In genomic region chr17:62702020-62702814, GRCm38 (mm10) we compare ENCODE assay signal across 19 mouse cellular contexts.
DNase-seq lines count a peak whose midpoint lies in the region; ATAC-seq lines count a peak whose summit lies in the region.
"Had no signal": no experiment of that assay in that cellular context is flagged by ENCODE, and none has a peak within 500 bp of the region (broad histone marks: within the 10 kb centered on the region; RNA-seq: fewer than 3 reads in every experiment).

No protein-coding gene starts in this region.

- ATAC-seq in forebrain, embryonic 11.5 days (replicated peaks; ENCODE audit: low FRiP score): peak; percentile 68; the same call in 1 of the 2 replicates
- no peak for ATAC-seq in forebrain, embryonic 15.5 days (replicated peaks)
- ATAC-seq in intestine, embryonic 14.5 days (replicated peaks; ENCODE audit: low FRiP score, low TSS enrichment, low read depth): no peak
- no peak for ATAC-seq in intestine, embryonic 16.5 days
- peak; percentile 73 for ATAC-seq in limb, embryonic 12.5 days (ENCODE audit: insufficient number of reproducible peaks, insufficient read depth, low FRiP score, low TSS enrichment, low read depth)
- ATAC-seq in hindbrain, embryonic 11.5 days (ENCODE audit: low FRiP score): no peak
- ATAC-seq in midbrain, embryonic 16.5 days: no peak
- ATAC-seq: CD4-positive, CD25-positive, alpha-beta regulatory T cell, adult 4 months; hindbrain, embryonic 16.5 days had no signal

- H3K4me1 ChIP-seq in forebrain, embryonic 11.5 days (replicated peaks; ENCODE audit: control insufficient read depth, insufficient read depth, low read length): peaks cover 16% of the 10 kb centered on the region
- peaks cover 20% of the 10 kb centered on the region for H3K4me1 ChIP-seq in forebrain, embryonic 15.5 days
- no peaks in the 10 kb centered on the region; the same call in 1 of the 2 replicates for H3K4me1 ChIP-seq in intestine, embryonic 14.5 days (replicated peaks; ENCODE audit: control insufficient read depth, insufficient read depth, low read length)
- no peaks in the 10 kb centered on the region for H3K4me1 ChIP-seq in intestine, embryonic 16.5 days (ENCODE audit: control insufficient read depth, insufficient read depth, low read length)
- peaks cover 55% of the 10 kb centered on the region for H3K4me1 ChIP-seq in limb, embryonic 12.5 days (replicated peaks)
- no peaks in the 10 kb centered on the region for H3K4me1 ChIP-seq in hindbrain, embryonic 11.5 days (replicated peaks; ENCODE audit: control insufficient read depth, insufficient read depth, low read length)
- peaks cover 22% of the 10 kb centered on the region for H3K4me1 ChIP-seq in midbrain, embryonic 16.5 days (ENCODE audit: control insufficient read depth, insufficient read depth, low read length)

- no peak for DNase-seq in forebrain, embryonic 11.5 days (ENCODE audit: low spot score)
- peak; percentile 13 for DNase-seq in intestine, embryonic 14.5 days (ENCODE audit: low spot score)
- no peak for DNase-seq in hindbrain, embryonic 11.5 days (ENCODE audit: low spot score)
- no peak for DNase-seq in heart, postnatal 14 days
- DNase-seq: adrenal gland, postnatal 25 days; cerebellum, adult 9-11 months; gastrocnemius, postnatal 14 days; kidney, adult 18-20 months; kidney, postnatal 4 days; right cerebral cortex, postnatal 14 days had no signal

- no peak overlapping the region for H3K27ac ChIP-seq in forebrain, embryonic 11.5 days (ENCODE audit: low read depth, low read length)
- H3K27ac ChIP-seq in forebrain, embryonic 15.5 days (replicated peaks): no peak overlapping the region
- no peak overlapping the region for H3K27ac ChIP-seq in intestine, embryonic 14.5 days (ENCODE audit: low read depth)
- H3K27ac ChIP-seq in intestine, embryonic 16.5 days (ENCODE audit: low read length): no peak overlapping the region
- no peak overlapping the region for H3K27ac ChIP-seq in limb, embryonic 12.5 days
- H3K27ac ChIP-seq in hindbrain, embryonic 11.5 days (ENCODE audit: low read depth, low read length): no peak overlapping the region
- H3K27ac ChIP-seq in midbrain, embryonic 16.5 days (ENCODE audit: low read length): no peak overlapping the region
- H3K27ac ChIP-seq: heart, embryonic 15.5 days; macrophage; midbrain, embryonic 10.5 days had no signal

- intact Hi-C loops in heart, postnatal 14 days (cut with DNase I): no loop called here

- no peaks in the 10 kb centered on the region for H3K27me3 ChIP-seq in forebrain, embryonic 11.5 days (ENCODE audit: control insufficient read depth, insufficient read depth, low read length)
- H3K27me3 ChIP-seq in forebrain, embryonic 15.5 days: no peaks in the 10 kb centered on the region
- H3K27me3 ChIP-seq in intestine, embryonic 14.5 days (replicated peaks; ENCODE audit: control insufficient read depth, insufficient read depth, low read length): no peaks in the 10 kb centered on the region
- H3K27me3 ChIP-seq in intestine, embryonic 16.5 days (replicated peaks; ENCODE audit: control insufficient read depth, insufficient read depth, low read length): no peaks in the 10 kb centered on the region
- H3K27me3 ChIP-seq in limb, embryonic 12.5 days: no peaks in the 10 kb centered on the region
- H3K27me3 ChIP-seq in hindbrain, embryonic 11.5 days (ENCODE audit: control insufficient read depth, insufficient read depth, low read length): no peaks in the 10 kb centered on the region
- H3K27me3 ChIP-seq in midbrain, embryonic 16.5 days (ENCODE audit: control insufficient read depth, insufficient read depth, low read depth, low read length): no peaks in the 10 kb centered on the region
- H3K27me3 ChIP-seq: heart, embryonic 15.5 days had no signal

- H3K4me2 ChIP-seq in forebrain, embryonic 11.5 days (ENCODE audit: low read depth, low read length, severe bottlenecking): no peak overlapping the region
- no peak overlapping the region for H3K4me2 ChIP-seq in forebrain, embryonic 15.5 days (replicated peaks)
- no peak overlapping the region for H3K4me2 ChIP-seq in intestine, embryonic 14.5 days (ENCODE audit: low read length)
- H3K4me2 ChIP-seq in intestine, embryonic 16.5 days (ENCODE audit: low read depth, low read length): no peak overlapping the region
- H3K4me2 ChIP-seq in limb, embryonic 12.5 days: peak overlapping the region; percentile 38
- no peak overlapping the region for H3K4me2 ChIP-seq in hindbrain, embryonic 11.5 days (replicated peaks; ENCODE audit: low read depth, low read length)
- no peak overlapping the region for H3K4me2 ChIP-seq in midbrain, embryonic 16.5 days (ENCODE audit: low read length)
- H3K4me2 ChIP-seq: heart, embryonic 15.5 days had no signal

- no peak overlapping the region for H3K4me3 ChIP-seq in forebrain, embryonic 11.5 days (ENCODE audit: low read depth, low read length)
- H3K4me3 ChIP-seq in forebrain, embryonic 15.5 days: no peak overlapping the region
- no peak overlapping the region for H3K4me3 ChIP-seq in intestine, embryonic 14.5 days (ENCODE audit: low read depth, low read length)
- no peak overlapping the region for H3K4me3 ChIP-seq in intestine, embryonic 16.5 days (ENCODE audit: low read length)
- no peak overlapping the region for H3K4me3 ChIP-seq in limb, embryonic 12.5 days (replicated peaks)
- no peak overlapping the region for H3K4me3 ChIP-seq in hindbrain, embryonic 11.5 days (ENCODE audit: low read depth, low read length)
- H3K4me3 ChIP-seq in midbrain, embryonic 16.5 days (ENCODE audit: low read depth, low read length): no peak overlapping the region
- H3K4me3 ChIP-seq: heart, embryonic 15.5 days; midbrain, embryonic 10.5 days had no signal

- 41% methylated on average over 9 of the region's 9 CpGs for WGBS in forebrain, embryonic 11.5 days
- WGBS in forebrain, embryonic 15.5 days: 21% methylated on average over 9 of the region's 9 CpGs
- WGBS in intestine, embryonic 14.5 days: 63% methylated on average over 9 of the region's 9 CpGs
- 73% methylated on average over 9 of the region's 9 CpGs for WGBS in intestine, embryonic 16.5 days
- WGBS in limb, embryonic 12.5 days: 11% methylated on average over 9 of the region's 9 CpGs
- WGBS in hindbrain, embryonic 11.5 days: 67% methylated on average over 9 of the region's 9 CpGs
- 54% methylated on average over 9 of the region's 9 CpGs for WGBS in midbrain, embryonic 16.5 days

- H3K9me3 ChIP-seq in forebrain, embryonic 11.5 days (ENCODE audit: control insufficient read depth, low read length): no peaks in the 10 kb centered on the region
- H3K9me3 ChIP-seq in forebrain, embryonic 15.5 days: no peaks in the 10 kb centered on the region
- no peaks in the 10 kb centered on the region for H3K9me3 ChIP-seq in intestine, embryonic 14.5 days (ENCODE audit: control insufficient read depth, low read length)
- 0 out of 2 replicates have a peak, but pooled peaks cover 5% of the 10 kb centered on the region for H3K9me3 ChIP-seq in intestine, embryonic 16.5 days (ENCODE audit: control insufficient read depth, low read length)
- no peaks in the 10 kb centered on the region for H3K9me3 ChIP-seq in limb, embryonic 12.5 days
- H3K9me3 ChIP-seq in hindbrain, embryonic 11.5 days (ENCODE audit: control insufficient read depth, low read length): no peaks in the 10 kb centered on the region
- H3K9me3 ChIP-seq in midbrain, embryonic 16.5 days (replicated peaks; ENCODE audit: control insufficient read depth, low read length, poor library complexity, severe bottlenecking): no peaks in the 10 kb centered on the region
- H3K9me3 ChIP-seq: heart, embryonic 15.5 days; midbrain, embryonic 10.5 days had no signal

- H3K36me3 ChIP-seq in forebrain, embryonic 11.5 days (ENCODE audit: control insufficient read depth, insufficient read depth, low read length): no peaks in the 10 kb centered on the region
- H3K36me3 ChIP-seq in forebrain, embryonic 15.5 days: no peaks in the 10 kb centered on the region
- H3K36me3 ChIP-seq in intestine, embryonic 14.5 days (ENCODE audit: control insufficient read depth, insufficient read depth, low read length): no peaks in the 10 kb centered on the region
- H3K36me3 ChIP-seq in intestine, embryonic 16.5 days (ENCODE audit: control insufficient read depth, insufficient read depth, low read length): no peaks in the 10 kb centered on the region
- H3K36me3 ChIP-seq in limb, embryonic 12.5 days: no peaks in the 10 kb centered on the region
- H3K36me3 ChIP-seq in hindbrain, embryonic 11.5 days (ENCODE audit: control insufficient read depth, insufficient read depth, low read length): no peaks in the 10 kb centered on the region
- H3K36me3 ChIP-seq in midbrain, embryonic 16.5 days (ENCODE audit: control insufficient read depth, insufficient read depth, low read length): no peaks in the 10 kb centered on the region
- H3K36me3 ChIP-seq: heart, embryonic 15.5 days; midbrain, embryonic 10.5 days had no signal

- no peak overlapping the region for H3K9ac ChIP-seq in forebrain, embryonic 11.5 days (ENCODE audit: low read length)
- no peak overlapping the region for H3K9ac ChIP-seq in forebrain, embryonic 15.5 days (replicated peaks)
- no peak overlapping the region for H3K9ac ChIP-seq in intestine, embryonic 14.5 days (ENCODE audit: low read length)
- H3K9ac ChIP-seq in intestine, embryonic 16.5 days (ENCODE audit: low read depth, low read length): no peak overlapping the region
- no peak overlapping the region for H3K9ac ChIP-seq in limb, embryonic 12.5 days (replicated peaks)
- no peak overlapping the region for H3K9ac ChIP-seq in hindbrain, embryonic 11.5 days (ENCODE audit: low read depth, low read length)
- no peak overlapping the region for H3K9ac ChIP-seq in midbrain, embryonic 16.5 days (ENCODE audit: low read depth, low read length)
- H3K9ac ChIP-seq: heart, embryonic 15.5 days had no signal

Comparison
In these comparisons a context has a peak if more than half of its experiments do, and no peak if none do; other contexts are left out.
1. ATAC-seq: peak in forebrain, embryonic 11.5 days (single experiment) and limb, embryonic 12.5 days (single experiment); none in forebrain, embryonic 15.5 days (single experiment), intestine, embryonic 14.5 days (single experiment), intestine, embryonic 16.5 days (single experiment), hindbrain, embryonic 11.5 days (single experiment) and midbrain, embryonic 16.5 days (single experiment).